Mouse (Mus musculus): ENCODE measurements around the gene Prl8a8. TPM values are rescaled to one million over a fixed set of nuclear protein-coding genes. Genes with fewer than 3 reads are reported as not detected.

Gene Prl8a8
- not detected in 2 replicates for polyA plus RNA-seq (2012; rRNA removed)

DNA sequence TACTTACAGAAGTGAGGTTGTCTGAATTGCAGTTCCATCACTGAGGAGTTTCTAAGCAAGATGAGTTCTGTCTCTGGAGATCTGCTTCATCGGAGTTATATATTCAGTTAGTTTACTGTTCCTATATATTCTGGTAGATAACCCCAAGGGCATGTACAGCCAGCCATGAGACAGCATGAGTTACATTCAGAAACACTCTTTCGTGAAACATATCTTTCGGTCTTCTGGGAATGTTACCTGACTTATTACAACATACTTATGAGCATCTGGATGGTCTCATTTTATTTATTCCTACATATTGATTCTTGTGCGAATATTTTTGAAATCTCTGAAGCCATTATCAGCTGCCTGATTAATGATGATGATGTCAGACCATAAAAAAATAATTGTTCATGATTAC is at the start of gene Prl8a8:
Gene Prl8a8 (minus strand): TSS at position 101 of the 400 bp plus-strand sequence.

Other genes starting within 250 kb of the Prl8a8 start
- gene Prl6a1, start 200.6 kb downstream of the Prl8a8 start, polyA plus RNA-seq (2012; rRNA removed): not detected in 2 replicates
- gene Prl8a2, start 167.5 kb downstream of the Prl8a8 start, polyA plus RNA-seq (2012; rRNA removed): not detected in 2 replicates
- not detected in 2 replicates for gene Prl2b1, start 122.4 kb downstream of the Prl8a8 start, polyA plus RNA-seq (2012; rRNA removed)
- not detected in 2 replicates for gene Prl8a6, start 74.5 kb downstream of the Prl8a8 start, polyA plus RNA-seq (2012; rRNA removed)
- gene Prl8a9, start 51.4 kb upstream of the Prl8a8 start, polyA plus RNA-seq (2012; rRNA removed): not detected in 2 replicates
- gene Prl8a1, start 69.0 kb upstream of the Prl8a8 start, polyA plus RNA-seq (2012; rRNA removed): not detected in 2 replicates
- not detected in 2 replicates for gene Prl7b1, start 97.4 kb upstream of the Prl8a8 start, polyA plus RNA-seq (2012; rRNA removed)
- not detected in 2 replicates for gene Prl7a1, start 129.3 kb upstream of the Prl8a8 start, polyA plus RNA-seq (2012; rRNA removed)
- not detected in 2 replicates for gene Prl7a2, start 154.8 kb upstream of the Prl8a8 start, polyA plus RNA-seq (2012; rRNA removed)
- not detected in 2 replicates for gene Prl7d1, start 203.5 kb upstream of the Prl8a8 start, polyA plus RNA-seq (2012; rRNA removed)